12 mouse cellular contexts compared by ENCODE assay signal in the genomic region with DNA sequence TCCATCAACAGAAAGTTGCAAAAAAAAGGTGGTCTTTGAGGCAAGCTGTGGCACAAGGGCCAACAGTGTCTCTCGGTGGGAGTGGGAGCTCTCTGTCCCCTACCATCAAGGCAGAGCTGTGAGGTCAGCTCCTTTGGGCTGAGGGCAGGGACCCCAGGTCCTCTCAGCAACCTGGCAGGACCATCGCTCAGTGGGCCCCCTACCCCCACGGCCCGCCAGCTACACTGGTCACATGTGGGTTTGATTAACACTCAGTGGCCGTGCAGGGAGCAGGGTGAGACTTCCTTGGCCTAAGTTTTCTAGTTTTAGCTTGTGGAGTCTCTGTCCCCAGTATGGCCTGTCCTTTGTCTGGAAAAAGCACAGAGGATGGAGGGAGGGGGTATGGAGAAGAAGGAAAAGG. TPM values are rescaled to one million over a fixed set of nuclear protein-coding genes. Genes with fewer than 3 reads are reported as not detected.
DNase-seq lines count a peak whose midpoint lies in the region; ATAC-seq lines count a peak whose summit lies in the region.
"Had no signal": no experiment of that assay in that cellular context is flagged by ENCODE, and none has a peak within 500 bp of the region (broad histone marks: within the 10 kb centered on the region; RNA-seq: fewer than 3 reads in every experiment).

No protein-coding gene starts in this region.

- H3K4me2 ChIP-seq in liver, embryonic 12.5 days, result peak overlapping the region; percentile 7; the same call in 1 of the 2 replicates
- H3K4me2 ChIP-seq in forebrain, embryonic 14.5 days (ENCODE audit: low read length), result peak overlapping the region; percentile 89
- H3K4me2 ChIP-seq in intestine, embryonic 15.5 days (replicated peaks), result peak overlapping the region; percentile 76
- H3K4me2 ChIP-seq in neural tube, embryonic 13.5 days, result peak overlapping the region; percentile 93

- peaks cover 90% of the 10 kb centered on the region for H3K27me3 ChIP-seq in liver, embryonic 12.5 days (replicated peaks)
- no peaks in the 10 kb centered on the region for H3K27me3 ChIP-seq in forebrain, embryonic 14.5 days (replicated peaks; ENCODE audit: control insufficient read depth, insufficient read depth, low read length)
- H3K27me3 ChIP-seq in intestine, embryonic 15.5 days (replicated peaks), result no peaks in the 10 kb centered on the region
- no peaks in the 10 kb centered on the region for H3K27me3 ChIP-seq in neural tube, embryonic 13.5 days

- H3K36me3 ChIP-seq in liver, embryonic 12.5 days, result no peaks in the 10 kb centered on the region
- peaks cover 15% of the 10 kb centered on the region for H3K36me3 ChIP-seq in forebrain, embryonic 14.5 days (ENCODE audit: control insufficient read depth, insufficient read depth, low read length)
- no peaks in the 10 kb centered on the region for H3K36me3 ChIP-seq in intestine, embryonic 15.5 days
- H3K36me3 ChIP-seq in neural tube, embryonic 13.5 days, result peaks cover 7% of the 10 kb centered on the region; the same call in 1 of the 2 replicates

- no peak overlapping the region for H3K4me3 ChIP-seq in liver, embryonic 12.5 days
- H3K4me3 ChIP-seq in forebrain, embryonic 14.5 days (ENCODE audit: low read depth, low read length), result peak overlapping the region; percentile 81
- H3K4me3 ChIP-seq in intestine, embryonic 15.5 days (replicated peaks), result peak overlapping the region; percentile 75; the same call in 1 of the 2 replicates
- peak overlapping the region; percentile 89 for H3K4me3 ChIP-seq in neural tube, embryonic 13.5 days

- DNase-seq in liver, result no peak
- DNase-seq in forebrain, embryonic 14.5 days (ENCODE audit: low spot score), result no peak
- DNase-seq in urinary bladder, postnatal 25 days (ENCODE audit: low spot score), result no peak
- no peak for DNase-seq in lung, postnatal 36 days
- DNase-seq: adrenal gland, adult 8-10 months; cerebellum, adult 9-10 months; kidney, adult 9 months had no signal

- H3K4me1 ChIP-seq in liver, embryonic 12.5 days, result peaks cover 15% of the 10 kb centered on the region
- H3K4me1 ChIP-seq in forebrain, embryonic 14.5 days (ENCODE audit: control insufficient read depth, insufficient read depth, low read length), result peaks cover 13% of the 10 kb centered on the region
- peaks cover 14% of the 10 kb centered on the region for H3K4me1 ChIP-seq in intestine, embryonic 15.5 days (replicated peaks)
- peaks cover 42% of the 10 kb centered on the region for H3K4me1 ChIP-seq in neural tube, embryonic 13.5 days (replicated peaks)

- WGBS in liver, embryonic 12.5 days (ENCODE audit: insufficient replicate concordance), result 53% methylated on average over 5 of the region's 5 CpGs
- whole genome bisulfite sequencing in forebrain, embryonic 14.5 days, result 43% methylated on average over 5 of the region's 5 CpGs
- 51% methylated on average over 5 of the region's 5 CpGs for WGBS in intestine, embryonic 15.5 days
- WGBS in neural tube, embryonic 13.5 days, result 54% methylated on average over 5 of the region's 5 CpGs

- H3K27ac ChIP-seq in liver, embryonic 12.5 days, result no peak overlapping the region
- no peak overlapping the region for H3K27ac ChIP-seq in forebrain, embryonic 14.5 days (ENCODE audit: low read depth, low read length)
- H3K27ac ChIP-seq in intestine, embryonic 15.5 days, result no peak overlapping the region
- H3K27ac ChIP-seq in neural tube, embryonic 13.5 days (replicated peaks), result 0 out of 2 replicates have a peak overlapping the region, but pooled peaks have one; percentile 0

- ATAC-seq in liver, embryonic 12.5 days, result no peak
- ATAC-seq in forebrain, embryonic 14.5 days, result no peak
- ATAC-seq in intestine, embryonic 15.5 days, result no peak
- no peak for ATAC-seq in neural tube, embryonic 13.5 days (ENCODE audit: low read depth)
- no peak for ATAC-seq in monocyte, adult 5-6 weeks (replicated peaks; ENCODE audit: insufficient number of reproducible peaks, low FRiP score, low TSS enrichment, poor library complexity, severe bottlenecking)

- no peaks in the 10 kb centered on the region for H3K9me3 ChIP-seq in liver, embryonic 12.5 days (replicated peaks)
- no peaks in the 10 kb centered on the region for H3K9me3 ChIP-seq in forebrain, embryonic 14.5 days (replicated peaks; ENCODE audit: control insufficient read depth, low read length)
- no peaks in the 10 kb centered on the region for H3K9me3 ChIP-seq in intestine, embryonic 15.5 days
- H3K9me3 ChIP-seq in neural tube, embryonic 13.5 days, result no peaks in the 10 kb centered on the region

- H3K9ac ChIP-seq in liver, embryonic 12.5 days, result no peak overlapping the region
- H3K9ac ChIP-seq in forebrain, embryonic 14.5 days (ENCODE audit: low read length), result peak overlapping the region; percentile 97
- H3K9ac ChIP-seq in intestine, embryonic 15.5 days, result peak overlapping the region; percentile 88
- peak overlapping the region; percentile 98 for H3K9ac ChIP-seq in neural tube, embryonic 13.5 days

RNA-seq across cellular contexts. Expression of gene Efna2, which starts 1.5 kb away (rescaled TPM):
- 3.1 and 3.4 TPM in 2 replicates for polyA plus RNA-seq in liver, embryonic 12.5 days (2016; fragmentation: Nextera tagmentation; extraction: Ambion mirVana)
- 14.5 and 20.6 TPM in 2 replicates for polyA plus RNA-seq in forebrain, embryonic 14.5 days (2014; fragmentation: Nextera tagmentation; extraction: Ambion mirVana)
- polyA plus RNA-seq in intestine, embryonic 15.5 days (2015; fragmentation: Nextera tagmentation; extraction: Ambion mirVana), result 13.6 and 15.0 TPM in 2 replicates
- polyA plus RNA-seq in neural tube, embryonic 13.5 days (2015; fragmentation: Nextera tagmentation; extraction: Ambion mirVana), result 34.0 and 34.8 TPM in 2 replicates
- 1.0 TPM in 1 of 3 replicates, not detected in the others for total RNA-seq in monocyte, adult 5-6 weeks (2017)
- total RNA-seq: neutrophil, adult 5-6 weeks had no signal

RNA-seq across cellular contexts. Expression of gene 1600002K03Rik, which starts 8.1 kb away (rescaled TPM):
- 14.0 and 16.4 TPM in 2 replicates for polyA plus RNA-seq in liver, embryonic 12.5 days (2016; fragmentation: Nextera tagmentation; extraction: Ambion mirVana)
- 7.2 and 9.0 TPM in 2 replicates for polyA plus RNA-seq in forebrain, embryonic 14.5 days (2014; fragmentation: Nextera tagmentation; extraction: Ambion mirVana)
- 22.9 and 25.1 TPM in 2 replicates for polyA plus RNA-seq in intestine, embryonic 15.5 days (2015; fragmentation: Nextera tagmentation; extraction: Ambion mirVana)
- polyA plus RNA-seq in neural tube, embryonic 13.5 days (2015; fragmentation: Nextera tagmentation; extraction: Ambion mirVana), result 11.4 and 16.3 TPM in 2 replicates
- total RNA-seq in monocyte, adult 5-6 weeks (2017), result 16.2 to 29.1 TPM (median 18.0 TPM) in 3 replicates

RNA-seq across cellular contexts. Expression of gene Cirbp, which starts 15.0 kb away (rescaled TPM):
- 22.1 and 27.3 TPM in 2 replicates for polyA plus RNA-seq in liver, embryonic 12.5 days (2016; fragmentation: Nextera tagmentation; extraction: Ambion mirVana)
- polyA plus RNA-seq in forebrain, embryonic 14.5 days (2014; fragmentation: Nextera tagmentation; extraction: Ambion mirVana), result 239 and 266 TPM in 2 replicates
- polyA plus RNA-seq in intestine, embryonic 15.5 days (2015; fragmentation: Nextera tagmentation; extraction: Ambion mirVana), result 69.4 and 83.9 TPM in 2 replicates
- polyA plus RNA-seq in neural tube, embryonic 13.5 days (2015; fragmentation: Nextera tagmentation; extraction: Ambion mirVana), result 325 and 351 TPM in 2 replicates
- total RNA-seq in monocyte, adult 5-6 weeks (2017), result 137 to 163 TPM (median 145 TPM) in 3 replicates

RNA-seq across cellular contexts. Expression of gene Midn, which starts 32.8 kb away (rescaled TPM):
- polyA plus RNA-seq in liver, embryonic 12.5 days (2016; fragmentation: Nextera tagmentation; extraction: Ambion mirVana), result 5.7 and 6.3 TPM in 2 replicates
- 67.0 and 73.6 TPM in 2 replicates for polyA plus RNA-seq in forebrain, embryonic 14.5 days (2014; fragmentation: Nextera tagmentation; extraction: Ambion mirVana)
- 14.1 and 16.1 TPM in 2 replicates for polyA plus RNA-seq in intestine, embryonic 15.5 days (2015; fragmentation: Nextera tagmentation; extraction: Ambion mirVana)
- 31.0 and 35.8 TPM in 2 replicates for polyA plus RNA-seq in neural tube, embryonic 13.5 days (2015; fragmentation: Nextera tagmentation; extraction: Ambion mirVana)
- 27.3 to 65.5 TPM (median 29.9 TPM) in 3 replicates for total RNA-seq in monocyte, adult 5-6 weeks (2017)

RNA-seq across cellular contexts. Expression of gene Cbarp, which starts 40.2 kb away (rescaled TPM):
- 0.94 and 0.96 TPM in 2 replicates for polyA plus RNA-seq in liver, embryonic 12.5 days (2016; fragmentation: Nextera tagmentation; extraction: Ambion mirVana)
- 41.0 and 42.4 TPM in 2 replicates for polyA plus RNA-seq in forebrain, embryonic 14.5 days (2014; fragmentation: Nextera tagmentation; extraction: Ambion mirVana)
- 4.8 and 5.1 TPM in 2 replicates for polyA plus RNA-seq in intestine, embryonic 15.5 days (2015; fragmentation: Nextera tagmentation; extraction: Ambion mirVana)
- 53.9 and 55.1 TPM in 2 replicates for polyA plus RNA-seq in neural tube, embryonic 13.5 days (2015; fragmentation: Nextera tagmentation; extraction: Ambion mirVana)
- total RNA-seq in monocyte, adult 5-6 weeks (2017), result 0.29 to 5.8 TPM (median 4.1 TPM) in 3 replicates

Comparison
In these comparisons a context has a peak if more than half of its experiments do, and no peak if none do; other contexts are left out.
1. H3K4me2 ChIP-seq: peak in every context shown above with its lines; median percentile 93 in neural tube, embryonic 13.5 days; 89 in forebrain, embryonic 14.5 days; 76 in intestine, embryonic 15.5 days; 7 in liver, embryonic 12.5 days.